ENCODE assay signal across 18 mouse cellular contexts in the genomic region with DNA sequence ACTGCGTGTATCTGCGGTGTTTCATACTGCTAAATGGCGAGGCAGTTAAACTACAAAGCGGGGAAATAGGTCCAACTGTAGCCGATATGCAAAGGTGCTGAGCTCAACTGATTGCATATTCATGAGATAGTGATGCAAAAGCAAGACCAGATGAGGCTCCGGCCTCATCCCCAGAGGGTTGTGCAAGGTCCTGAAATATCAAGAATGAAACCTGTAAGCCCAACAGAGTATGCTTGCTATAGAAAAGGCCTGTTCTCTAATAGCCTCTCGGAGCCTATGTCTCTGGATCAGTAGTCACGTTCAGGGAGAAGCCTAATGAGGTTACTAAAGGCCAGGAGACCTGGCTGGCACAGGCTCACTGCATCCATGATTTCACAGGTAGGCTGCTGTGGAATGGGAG. TPM values are rescaled to one million over a fixed set of nuclear protein-coding genes. Genes with fewer than 3 reads are reported as not detected.
DNase-seq lines count a peak whose midpoint lies in the region; ATAC-seq and TF ChIP-seq lines count a peak whose summit lies in the region.
"Had no signal": no experiment of that assay in that cellular context is flagged by ENCODE, and none has a peak within 500 bp of the region (broad histone marks: within the 10 kb centered on the region; RNA-seq: fewer than 3 reads in every experiment).

No protein-coding gene starts in this region.

- no peak for DNase-seq in hindbrain, embryonic 11.5 days (ENCODE audit: low spot score)
- no peak for DNase-seq in hindbrain, postnatal 0 days (ENCODE audit: low spot score)
- no peak for DNase-seq in neural tube, embryonic 10.5 days (ENCODE audit: extremely low spot score, low spot score)
- no peak for DNase-seq in ovary, adult 18-20 months (ENCODE audit: low spot score)
- DNase-seq in adrenal gland, postnatal 36 days = no peak
- DNase-seq: B cell, adult 2 months; cerebellum, adult 9-11 months; gastrocnemius, postnatal 36 days; kidney, adult 2 months; kidney, postnatal 25 days; lung, adult 2 months; right cerebral cortex, postnatal 14 days; thymus, postnatal 14 days had no signal

- H3K27ac ChIP-seq in hindbrain, embryonic 11.5 days (ENCODE audit: low read depth, low read length) = no peak overlapping the region
- no peak overlapping the region for H3K27ac ChIP-seq in hindbrain, postnatal 0 days
- H3K27ac ChIP-seq in neural tube, embryonic 14.5 days (ENCODE audit: low read depth, low read length) = no peak overlapping the region
- H3K27ac ChIP-seq: forebrain, embryonic 10.5 days had no signal

- WGBS in hindbrain, embryonic 11.5 days = 72% methylated on average over 8 of the region's 8 CpGs
- WGBS in hindbrain, postnatal 0 days = 58% methylated on average over 8 of the region's 8 CpGs
- WGBS in neural tube, embryonic 14.5 days = 37% methylated on average over 8 of the region's 8 CpGs

- no peaks in the 10 kb centered on the region for H3K36me3 ChIP-seq in hindbrain, embryonic 11.5 days (ENCODE audit: control insufficient read depth, insufficient read depth, low read length)
- no peaks in the 10 kb centered on the region for H3K36me3 ChIP-seq in hindbrain, postnatal 0 days (ENCODE audit: insufficient read depth, low read length)
- no peaks in the 10 kb centered on the region for H3K36me3 ChIP-seq in neural tube, embryonic 14.5 days (ENCODE audit: control insufficient read depth, insufficient read depth, low read length)
- H3K36me3 ChIP-seq: forebrain, embryonic 10.5 days had no signal

- peak; percentile 40; the same call in 1 of the 2 replicates for ATAC-seq in hindbrain, embryonic 11.5 days (ENCODE audit: low FRiP score)
- ATAC-seq in hindbrain, postnatal 0 days = no peak
- ATAC-seq in neural tube, embryonic 14.5 days (ENCODE audit: low read depth) = peak; percentile 32
- peak; percentile 51 for ATAC-seq in megakaryocyte, adult 5-6 weeks (ENCODE audit: poor library complexity, severe bottlenecking)
- 0 out of 2 replicates have a peak, but pooled peaks have one; percentile 18 for ATAC-seq in neutrophil, adult 5-6 weeks (ENCODE audit: extremely low read depth, insufficient number of reproducible peaks, low FRiP score, poor library complexity, severe bottlenecking)
- ATAC-seq: Patski had no signal

- no peak for TF ChIP-seq CTCF in hindbrain, postnatal 0 days (IDR thresholded peaks at IDR 0.05; ENCODE audit: low read depth)

- H3K4me2 ChIP-seq in hindbrain, embryonic 11.5 days (replicated peaks; ENCODE audit: low read depth, low read length) = no peak overlapping the region
- no peak overlapping the region for H3K4me2 ChIP-seq in hindbrain, postnatal 0 days (ENCODE audit: low read depth, low read length)
- no peak overlapping the region for H3K4me2 ChIP-seq in neural tube, embryonic 14.5 days (ENCODE audit: low read depth, low read length)

- no peak overlapping the region for H3K4me3 ChIP-seq in hindbrain, embryonic 11.5 days (ENCODE audit: low read depth, low read length)
- H3K4me3 ChIP-seq in hindbrain, postnatal 0 days (ENCODE audit: low read length) = no peak overlapping the region
- H3K4me3 ChIP-seq in neural tube, embryonic 14.5 days (ENCODE audit: low read depth, low read length) = no peak overlapping the region
- H3K4me3 ChIP-seq: forebrain, embryonic 10.5 days had no signal

- no peak overlapping the region for H3K9ac ChIP-seq in hindbrain, embryonic 11.5 days (ENCODE audit: low read depth, low read length)
- no peak overlapping the region for H3K9ac ChIP-seq in hindbrain, postnatal 0 days (replicated peaks; ENCODE audit: low read length)
- H3K9ac ChIP-seq in neural tube, embryonic 14.5 days (replicated peaks; ENCODE audit: low read depth, low read length) = no peak overlapping the region

- H3K9me3 ChIP-seq in hindbrain, embryonic 11.5 days (ENCODE audit: control insufficient read depth, low read length) = no peaks in the 10 kb centered on the region
- no peaks in the 10 kb centered on the region for H3K9me3 ChIP-seq in hindbrain, postnatal 0 days (ENCODE audit: low read length)
- H3K9me3 ChIP-seq in neural tube, embryonic 14.5 days (ENCODE audit: control insufficient read depth, low read length) = no peaks in the 10 kb centered on the region
- H3K9me3 ChIP-seq: forebrain, embryonic 10.5 days had no signal

- H3K27me3 ChIP-seq in hindbrain, embryonic 11.5 days (ENCODE audit: control insufficient read depth, insufficient read depth, low read length) = no peaks in the 10 kb centered on the region
- H3K27me3 ChIP-seq in hindbrain, postnatal 0 days (ENCODE audit: insufficient read depth, low read length) = no peaks in the 10 kb centered on the region
- H3K27me3 ChIP-seq in neural tube, embryonic 14.5 days (ENCODE audit: control insufficient read depth, insufficient read depth, low read length) = no peaks in the 10 kb centered on the region
- H3K27me3 ChIP-seq: Patski had no signal

- no peaks in the 10 kb centered on the region for H3K4me1 ChIP-seq in hindbrain, embryonic 11.5 days (replicated peaks; ENCODE audit: control insufficient read depth, insufficient read depth, low read length)
- peaks cover 11% of the 10 kb centered on the region for H3K4me1 ChIP-seq in hindbrain, postnatal 0 days (ENCODE audit: insufficient read depth, low read length)
- 0 out of 2 replicates have a peak, but pooled peaks cover 11% of the 10 kb centered on the region for H3K4me1 ChIP-seq in neural tube, embryonic 14.5 days (ENCODE audit: control insufficient read depth, insufficient read depth, low read length)

RNA-seq across cellular contexts. Expression of gene Abca1, which starts 9.2 kb away (rescaled TPM):
- 6.1 and 7.5 TPM in 2 replicates for polyA plus RNA-seq in hindbrain, embryonic 11.5 days (2014; fragmentation: Nextera tagmentation; extraction: Ambion mirVana)
- 43.5 and 49.5 TPM in 2 replicates for total RNA-seq in hindbrain, postnatal 0 days (2014; rRNA removed)
- polyA plus RNA-seq in hindbrain, postnatal 0 days (2015; fragmentation: Nextera tagmentation; extraction: Ambion mirVana) = 8.8 TPM in 2 replicates
- polyA plus RNA-seq in neural tube, embryonic 14.5 days (2014; fragmentation: Nextera tagmentation; extraction: Ambion mirVana) = 11.3 and 21.4 TPM in 2 replicates
- 1.2 and 1.8 TPM in 2 replicates for total RNA-seq in megakaryocyte, adult 5-6 weeks (2015)
- total RNA-seq in megakaryocyte, adult 5-6 weeks (2017) = 2.5 and 3.4 TPM in 2 replicates
- total RNA-seq in neutrophil, adult 5-6 weeks (2017) = 75.5 and 86.1 TPM in 2 replicates
- total RNA-seq in adrenal gland, postnatal 36 days (2021) = 100 to 1,000 TPM; 148 to 154 TPM

Comparison
In these comparisons a context has a peak if more than half of its experiments do, and no peak if none do; other contexts are left out.
1. RNA of gene Abca1, which starts 9.2 kb away (total RNA-seq): 148 to 154 TPM in adrenal gland, postnatal 36 days, 75.5 to 86.1 TPM in neutrophil, adult 5-6 weeks and 43.5 to 49.5 TPM in hindbrain, postnatal 0 days; 1.2 to 3.4 TPM in megakaryocyte, adult 5-6 weeks; every median in the first group is over 10 times any median in the second.